Mouse (Mus musculus) fat pad, adult 2 months (tissue): ENCODE data around the gene Eva1b.

Experiments
- DNase-seq: peaks from one replicate; pipeline ENCODE4 v3.0.0-alpha.2; 2011; ENCODE audit warnings: low read depth, low spot score; ENCODE audit errors: extremely low read depth

Eva1b gene

DNA sequence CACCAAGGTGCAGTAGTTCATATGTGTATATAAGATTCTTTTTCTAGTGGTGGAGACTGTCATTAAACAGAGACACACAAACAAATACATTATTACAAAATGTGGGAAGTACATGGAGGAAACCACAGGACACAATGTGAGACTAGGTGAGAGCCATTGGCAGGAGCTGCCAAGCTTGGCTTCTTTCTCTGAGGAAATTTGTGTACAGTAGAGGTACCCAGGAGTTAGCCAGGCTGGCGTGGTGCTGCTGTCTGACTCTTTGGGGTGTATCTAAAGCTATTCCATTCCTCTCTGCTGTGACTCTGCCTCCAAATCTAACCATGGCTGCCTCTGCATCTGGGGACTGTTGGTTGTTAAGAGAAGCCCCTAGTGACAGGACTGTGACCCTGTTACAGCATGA lies 28.5 kb upstream of the Eva1b start:
- no peak for DNase-seq

DNA sequence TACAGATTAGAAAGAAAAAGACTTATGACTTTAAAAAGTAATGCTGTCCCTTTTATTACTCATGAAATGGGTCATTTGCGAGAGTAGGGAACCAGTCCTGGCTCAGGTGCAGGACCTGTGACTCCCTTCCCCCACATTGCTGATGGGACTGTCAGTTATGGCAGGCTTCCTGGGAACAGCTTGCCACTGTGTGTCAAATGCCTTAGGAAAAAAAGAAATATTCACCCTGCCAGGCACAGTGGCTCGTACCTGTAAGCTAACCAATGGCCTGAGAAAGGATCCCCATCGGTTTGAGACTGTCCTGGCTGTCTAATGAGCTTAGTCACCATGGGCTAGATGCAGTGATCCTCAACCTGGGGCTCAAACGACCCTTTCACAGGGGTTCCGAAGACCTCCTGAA lies 27.5 kb upstream of the Eva1b start:
- no peak for DNase-seq

DNA sequence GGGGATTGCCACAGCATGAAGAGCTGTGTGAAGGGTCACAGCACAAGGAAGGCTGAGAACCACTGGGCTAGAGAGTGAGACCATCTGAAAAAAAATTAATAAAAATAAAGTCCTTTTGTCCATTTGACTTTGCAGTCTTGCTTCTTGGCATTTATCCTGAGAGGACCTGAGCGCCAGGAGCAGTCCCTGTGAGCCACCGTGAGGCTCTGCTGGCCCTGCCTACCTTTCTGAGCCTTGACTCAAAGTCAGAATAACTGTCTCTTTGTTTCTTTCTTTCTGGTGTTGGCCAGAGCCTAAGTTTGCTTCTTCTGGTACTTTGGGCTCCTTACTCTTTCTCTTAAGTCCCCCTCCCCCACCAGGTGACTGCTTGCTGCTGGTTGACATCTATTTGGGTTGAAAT lies 27.0 kb upstream of the Eva1b start:
- no peak for DNase-seq

DNA sequence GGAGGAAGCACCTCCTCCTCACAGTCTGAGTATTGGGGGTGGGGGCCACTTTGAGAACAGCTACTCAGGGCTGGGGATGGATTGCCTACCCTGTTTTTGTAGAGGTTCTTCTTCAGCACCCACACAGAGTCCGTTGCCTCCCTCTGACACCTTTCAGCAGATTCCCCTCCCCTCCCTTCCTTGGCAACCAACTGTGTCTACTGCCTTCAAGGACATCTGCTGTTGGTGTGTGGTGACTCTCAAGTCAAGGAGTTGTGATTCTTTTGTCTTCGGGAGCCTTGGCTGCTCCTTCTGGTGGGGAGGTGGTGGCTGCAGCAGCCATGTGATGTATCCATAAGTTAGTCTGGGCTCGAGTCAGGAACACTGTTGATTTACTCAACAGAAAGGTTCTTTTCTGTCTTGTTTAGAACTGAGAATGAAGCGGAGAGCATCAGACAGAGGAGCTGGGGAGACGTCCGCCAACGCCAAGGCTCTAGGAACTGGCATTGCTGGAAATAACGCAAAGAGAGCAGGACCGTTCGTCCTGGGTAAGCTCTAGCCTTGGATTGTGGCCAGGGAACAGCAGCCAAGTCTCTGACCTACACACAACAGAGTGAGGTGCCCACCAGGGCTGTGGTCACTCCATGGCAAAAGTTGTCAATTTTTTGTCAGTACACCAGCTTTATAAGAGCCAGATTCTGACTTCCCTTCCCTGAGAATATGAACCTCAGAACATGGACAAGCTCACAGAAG lies 24.1 kb upstream of the Eva1b start:
- DNase-seq: no peak

DNA sequence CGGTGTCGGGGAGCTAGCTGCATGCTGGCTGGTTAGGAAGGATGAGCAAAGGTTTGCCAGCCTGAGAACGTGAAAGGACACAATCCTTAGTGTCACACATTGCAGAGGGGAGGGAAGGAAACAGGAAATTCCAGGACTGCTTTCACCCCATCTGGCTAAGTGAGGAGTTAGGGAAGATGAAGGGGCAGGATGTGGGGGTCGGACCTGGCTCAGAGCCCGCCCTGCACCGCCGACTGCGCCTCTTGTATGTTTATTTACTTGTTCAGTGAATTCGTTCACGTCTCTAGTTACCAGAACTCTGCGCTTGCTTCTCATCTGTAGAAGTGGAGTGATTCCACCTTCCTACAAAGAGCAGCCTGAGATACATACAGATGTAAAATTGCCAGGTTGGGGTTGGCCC lies 17.0 kb upstream of the Eva1b start:
- DNase-seq: no peak

DNA sequence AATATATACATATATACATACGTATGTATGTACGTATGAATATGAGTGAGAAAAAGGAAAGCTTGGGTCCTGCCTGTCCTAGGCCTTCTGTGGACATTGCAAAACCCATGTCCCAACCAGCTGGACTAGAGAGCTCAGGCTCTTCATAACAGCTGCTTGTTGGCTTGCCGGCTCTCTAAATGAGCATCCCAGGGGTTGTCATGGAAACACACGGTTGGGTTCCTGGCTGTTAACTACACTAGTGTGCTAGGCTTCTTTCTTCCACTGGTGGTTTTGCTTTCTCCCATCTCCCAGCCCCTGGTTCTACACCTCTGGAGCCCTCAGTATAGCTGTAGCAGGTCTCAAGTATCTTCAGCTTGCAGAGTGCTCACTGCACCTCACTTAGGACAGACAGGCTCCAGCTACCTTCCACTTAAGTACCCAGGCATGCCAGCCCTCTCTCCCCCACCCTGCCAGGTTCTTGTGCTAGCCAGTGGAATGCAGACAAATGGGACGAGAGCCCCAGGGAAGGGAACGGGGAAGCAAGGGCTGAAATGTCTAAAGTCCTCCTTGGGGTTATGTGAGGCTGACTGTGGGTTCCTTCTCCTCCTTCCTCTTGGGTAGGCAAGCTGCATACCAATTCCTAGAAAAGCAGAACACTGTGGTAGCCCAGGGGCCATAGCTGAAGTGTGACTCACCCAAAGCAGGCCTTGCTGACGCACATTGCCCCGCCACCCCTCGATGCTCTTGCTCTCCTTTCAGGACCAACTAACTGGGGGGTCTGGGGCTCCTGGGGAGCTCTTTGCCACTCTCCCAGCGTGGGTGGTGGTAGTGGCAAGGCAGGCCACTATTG lies 16.0 kb upstream of the Eva1b start:
- DNase-seq: no peak

DNA sequence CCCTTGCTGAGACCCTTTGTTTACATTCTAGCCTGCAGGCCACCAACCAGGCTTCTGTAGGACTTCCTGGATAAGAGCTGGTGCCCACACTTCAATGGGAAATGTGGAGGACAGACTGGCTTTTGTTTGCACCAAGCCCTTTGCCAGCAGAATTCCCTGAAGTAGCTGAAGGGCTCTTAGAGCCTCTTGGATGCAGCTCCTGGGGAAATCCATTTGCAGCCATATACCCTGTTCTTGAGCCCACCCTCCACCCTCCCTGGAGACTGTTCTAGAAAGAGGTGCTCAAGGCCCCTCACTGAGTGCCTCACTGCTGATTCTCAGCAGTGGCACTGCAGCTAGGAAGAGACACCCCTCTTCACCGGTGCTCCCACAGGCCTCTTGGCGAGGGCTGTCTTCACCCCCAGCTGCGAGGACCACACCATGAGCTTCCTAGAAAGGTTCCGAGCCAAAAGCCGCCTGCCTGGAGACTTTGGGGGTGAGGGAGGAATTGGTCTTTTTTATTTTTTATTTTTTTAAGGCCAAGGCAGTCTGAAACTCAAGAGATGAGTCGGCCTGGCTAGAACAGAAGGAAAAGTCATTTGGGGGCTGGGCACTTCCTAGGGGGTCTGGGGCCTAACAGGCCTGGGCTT lies 14.8 kb upstream of the Eva1b start:
- no peak for DNase-seq

DNA sequence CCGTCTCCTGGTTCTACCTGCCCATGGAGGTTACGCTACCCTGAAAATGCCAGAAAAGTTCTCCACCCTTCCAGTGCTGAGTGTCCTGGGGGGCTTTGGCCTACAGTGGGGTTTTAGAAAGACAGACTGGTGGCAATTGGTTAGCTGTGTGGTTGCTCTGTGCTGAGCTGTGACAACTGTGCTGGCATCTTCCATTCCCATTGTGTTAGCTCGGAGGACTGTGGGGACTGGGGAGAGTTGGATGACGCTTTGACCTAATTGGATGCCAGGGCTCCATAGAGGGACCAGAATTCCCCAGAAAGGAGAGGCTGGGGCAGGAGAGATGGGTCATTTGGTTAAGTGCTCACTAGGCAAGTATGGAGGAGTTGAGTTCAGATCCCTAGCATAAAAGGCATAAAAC lies 13.3 kb upstream of the Eva1b start:
- DNase-seq: no peak

DNA sequence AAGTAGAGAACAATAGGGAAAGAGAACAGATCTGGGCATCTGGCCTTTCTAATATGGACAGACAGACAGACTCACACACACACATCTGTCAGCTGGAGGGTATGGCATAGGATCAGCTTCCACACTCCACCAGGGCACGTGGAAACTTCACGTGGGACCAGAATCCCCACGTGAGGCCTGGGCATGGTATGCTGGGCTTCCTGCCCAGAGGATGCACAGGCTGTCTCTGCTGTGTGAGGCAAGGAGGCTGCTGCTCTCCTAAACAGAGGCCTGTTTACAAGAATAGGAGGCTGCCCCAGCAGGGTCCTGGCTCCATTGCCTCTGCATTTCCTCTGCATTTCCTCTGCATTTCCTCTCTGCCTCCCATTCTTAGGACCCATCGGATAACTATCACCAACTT lies 12.9 kb upstream of the Eva1b start:
- DNase-seq: no peak

DNA sequence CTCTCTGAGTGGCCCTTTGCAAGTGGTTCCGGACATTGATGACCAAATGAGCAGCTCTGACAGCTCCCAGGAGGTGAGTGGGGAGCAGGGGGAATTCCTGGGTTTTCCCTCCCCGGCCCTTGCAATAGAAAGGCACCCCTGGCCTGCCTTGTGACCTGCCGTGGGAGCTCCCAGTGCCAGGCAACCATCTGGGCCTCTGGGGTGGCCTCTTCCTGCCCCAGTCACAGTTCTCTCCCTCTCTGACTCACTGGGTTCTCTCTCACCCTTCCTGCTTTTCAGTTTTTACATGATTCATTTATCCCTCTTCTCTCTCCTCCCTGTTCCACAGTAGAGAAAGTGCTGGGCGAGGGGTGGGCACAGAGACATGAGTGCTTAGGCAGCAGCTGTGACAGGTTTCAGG lies 9.8 kb upstream of the Eva1b start:
- DNase-seq: no peak

DNA sequence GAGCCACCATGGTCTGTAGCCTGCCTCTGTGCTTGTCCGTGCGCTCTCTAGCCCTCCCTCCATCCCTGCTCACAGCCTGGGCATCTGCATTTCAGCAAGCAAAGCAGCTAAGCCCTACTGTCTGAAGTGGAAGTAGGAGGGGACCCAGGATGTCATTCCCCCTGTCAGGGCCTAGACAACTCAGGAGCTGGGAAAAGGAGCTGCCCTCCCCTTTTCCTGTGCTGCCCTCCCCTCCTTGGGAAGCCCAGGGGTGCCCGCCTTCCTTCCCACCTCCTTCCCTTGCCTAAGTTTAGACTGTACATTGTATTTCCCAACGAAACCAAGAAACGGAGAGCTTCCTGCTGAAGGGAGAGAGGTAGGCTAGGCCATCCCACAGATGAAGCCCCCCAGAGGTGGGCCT lies 6.5 kb upstream of the Eva1b start:
- no peak for DNase-seq

DNA sequence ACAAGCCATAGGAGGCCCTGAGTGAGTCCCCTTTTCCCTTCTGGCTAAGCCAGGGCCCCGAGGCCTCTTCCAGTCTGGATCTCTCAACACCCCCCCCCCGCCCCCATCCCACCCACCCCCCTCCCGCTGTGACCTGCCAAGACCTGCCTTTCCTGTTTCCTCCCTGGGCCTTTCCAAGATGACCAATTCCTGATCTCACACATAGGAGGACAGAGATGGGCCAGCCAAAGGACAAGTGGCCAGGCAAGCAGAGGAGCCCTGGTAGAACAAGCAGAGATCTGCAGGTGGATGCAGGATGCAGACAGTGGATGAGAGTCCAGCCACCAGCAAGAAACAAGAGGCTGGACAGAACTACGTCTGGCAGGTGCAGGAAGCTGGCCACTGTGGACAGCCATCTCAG lies 2.1 kb upstream of the Eva1b start:
- DNase-seq: no peak

DNA sequence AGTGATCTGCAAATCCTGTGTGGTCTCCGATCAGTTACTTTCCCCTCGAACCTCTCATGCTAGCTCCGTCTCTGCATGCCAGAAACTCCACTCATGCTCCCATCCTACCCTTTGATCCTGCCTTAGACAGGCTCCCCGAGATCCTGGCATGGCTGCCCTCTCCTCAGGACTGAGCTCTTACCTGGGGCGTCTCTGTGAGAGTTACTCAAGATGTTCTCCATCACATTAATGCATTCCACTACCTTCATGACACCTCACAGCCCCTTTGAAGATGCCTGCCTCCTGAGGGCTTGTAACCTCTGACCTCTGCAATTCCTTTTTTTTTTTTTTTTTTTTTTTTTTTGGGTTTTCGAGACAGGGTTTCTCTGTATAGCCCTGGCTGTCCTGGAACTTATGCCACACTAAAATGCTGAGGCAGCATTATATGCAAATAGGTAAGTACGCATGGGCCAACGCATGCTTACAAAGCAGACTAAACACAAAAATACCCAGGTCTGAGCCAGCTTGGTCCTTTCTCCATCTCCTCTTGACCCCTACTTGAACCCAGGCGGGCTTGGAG lies 491 bp upstream of the Eva1b start:
- no peak for DNase-seq

DNA sequence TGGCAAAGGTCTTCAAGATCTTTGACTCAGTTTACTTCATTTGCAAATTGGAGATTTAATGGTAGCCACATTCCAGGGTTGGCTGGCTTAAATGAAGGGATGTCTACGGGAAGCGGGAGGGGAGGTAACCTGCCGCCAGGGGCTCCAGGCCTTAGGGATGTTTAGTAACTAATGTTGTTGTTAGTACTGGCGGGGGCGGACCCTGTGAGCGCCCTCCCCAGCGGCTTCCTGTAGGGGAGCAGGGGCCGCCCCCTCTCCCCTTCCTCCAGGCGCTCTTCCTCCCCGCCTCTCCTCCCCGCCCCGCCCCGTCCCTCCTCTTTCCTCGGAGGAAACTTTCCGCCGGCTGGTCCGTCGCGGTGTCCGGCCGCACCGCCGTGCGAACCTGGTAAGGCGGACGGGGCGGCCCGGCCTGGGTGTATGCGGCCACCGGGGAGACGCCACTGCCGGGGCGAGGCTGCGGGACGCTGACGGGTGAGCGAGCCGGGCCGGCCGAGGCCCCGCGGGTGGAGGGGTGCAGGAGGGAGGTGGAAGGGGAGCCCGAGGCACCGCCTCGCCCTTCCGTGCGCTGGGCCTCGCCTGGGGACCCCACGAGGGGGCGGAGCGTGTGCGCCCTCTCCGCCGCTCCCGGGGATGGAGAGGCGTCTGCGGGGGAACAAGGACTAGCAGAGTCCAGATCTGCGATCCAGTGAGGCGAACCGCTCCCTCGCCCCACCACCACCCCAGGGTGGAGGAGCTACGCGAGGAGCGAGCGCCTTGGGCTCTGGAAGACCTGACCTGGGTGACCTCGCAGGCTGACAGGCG lies 817 bp downstream of the Eva1b start:
- no peak for DNase-seq

DNA sequence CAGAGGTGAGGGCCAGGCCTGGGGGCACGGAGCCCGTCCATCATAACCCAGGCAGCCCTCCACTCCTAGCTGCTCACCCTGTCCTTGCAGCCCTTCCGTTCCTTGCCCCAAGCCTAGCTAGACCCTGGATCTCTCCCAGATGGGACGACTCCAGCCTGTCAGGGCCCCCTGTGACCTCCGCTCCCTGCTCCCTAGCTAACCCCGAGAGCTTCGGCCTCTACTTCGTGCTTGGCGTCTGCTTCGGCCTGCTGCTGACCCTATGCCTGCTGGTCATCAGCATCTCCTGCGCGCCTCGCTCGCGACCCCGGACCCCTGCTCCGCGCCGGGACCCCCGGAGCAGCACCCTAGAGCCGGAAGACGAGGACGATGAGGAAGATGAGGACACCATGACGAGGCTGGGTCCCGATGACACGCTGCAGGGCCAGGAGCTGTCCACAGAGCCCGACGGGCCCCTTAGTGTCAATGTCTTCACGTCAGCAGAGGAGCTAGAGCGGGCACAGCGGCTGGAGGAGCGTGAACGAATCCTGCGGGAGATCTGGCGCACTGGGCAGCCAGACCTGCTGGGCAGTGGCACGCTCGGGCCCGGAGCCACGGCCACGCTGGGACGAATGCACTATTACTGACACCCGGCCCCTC lies 1.6 kb downstream of the Eva1b start:
- no peak for DNase-seq

DNA sequence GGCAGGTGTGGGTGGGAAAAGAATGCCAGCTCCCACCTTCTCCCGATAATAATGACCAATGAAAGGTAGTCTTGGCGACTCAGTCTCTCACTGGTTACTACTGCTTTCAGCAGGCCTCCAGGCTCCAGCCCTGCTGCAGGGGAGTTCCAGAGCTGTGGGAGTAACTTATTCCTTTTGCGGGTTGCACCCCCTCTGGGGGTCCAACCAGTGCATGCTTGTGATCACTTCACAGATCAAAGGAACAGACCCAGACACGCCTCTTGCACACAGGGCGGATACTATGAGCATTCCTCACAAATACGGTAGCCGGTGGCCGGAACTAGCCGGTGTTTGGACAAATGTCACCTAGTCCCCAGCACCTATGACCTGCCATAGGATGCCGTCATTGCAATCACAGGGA lies 2.3 kb downstream of the Eva1b start:
- DNase-seq: no peak

DNA sequence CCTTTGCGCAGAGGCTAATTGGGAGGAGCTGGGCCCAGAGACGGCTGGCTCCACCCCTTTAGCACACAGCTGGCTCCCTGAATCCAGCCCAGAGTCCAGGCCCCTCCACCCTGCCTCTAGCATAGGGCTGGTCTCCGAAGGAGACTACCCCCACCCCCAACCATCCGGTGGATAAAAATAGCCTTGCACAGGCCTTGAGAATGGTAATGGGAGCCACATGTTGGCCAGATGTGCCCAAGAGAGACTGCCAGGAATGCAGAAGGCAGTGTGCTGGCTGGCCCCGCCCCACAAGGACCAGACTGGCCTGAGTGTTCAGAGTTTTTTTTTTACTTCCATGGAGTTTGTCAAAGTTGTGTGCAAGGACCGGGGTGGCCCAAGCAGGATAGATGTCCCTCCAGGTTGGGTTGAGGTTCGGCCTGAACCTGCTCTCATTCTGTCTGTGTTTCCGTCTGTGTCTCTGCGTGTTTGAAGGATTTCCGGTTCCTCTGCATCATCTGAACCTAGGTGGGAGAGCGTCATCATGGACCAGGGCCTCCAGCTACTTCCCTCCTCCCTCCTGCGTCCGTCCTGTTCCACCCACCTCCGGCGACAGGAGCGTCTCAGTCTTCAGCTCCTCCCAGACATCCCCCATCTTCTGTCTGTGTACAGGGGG lies 2.9 kb downstream of the Eva1b start:
- DNase-seq: no peak

DNA sequence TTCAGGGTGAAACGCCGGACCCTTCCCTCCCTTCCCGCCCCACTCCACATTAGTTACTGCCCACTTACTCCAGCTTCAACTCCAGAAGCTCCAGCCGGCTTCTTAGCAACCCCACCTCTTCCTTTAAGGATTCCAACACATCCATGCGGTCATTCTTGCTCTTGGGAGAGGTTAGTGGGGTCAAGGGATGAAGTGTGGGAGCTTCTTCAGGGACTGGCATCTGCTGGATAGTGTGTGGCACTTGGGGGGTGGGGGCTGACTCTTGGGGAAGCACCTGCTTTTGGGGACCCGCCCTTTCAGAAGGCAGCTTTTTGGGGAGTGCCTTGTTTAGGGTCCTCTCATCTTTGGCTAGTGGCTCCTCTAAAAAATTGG lies 3.4 kb downstream of the Eva1b start:
- no peak for DNase-seq

DNA sequence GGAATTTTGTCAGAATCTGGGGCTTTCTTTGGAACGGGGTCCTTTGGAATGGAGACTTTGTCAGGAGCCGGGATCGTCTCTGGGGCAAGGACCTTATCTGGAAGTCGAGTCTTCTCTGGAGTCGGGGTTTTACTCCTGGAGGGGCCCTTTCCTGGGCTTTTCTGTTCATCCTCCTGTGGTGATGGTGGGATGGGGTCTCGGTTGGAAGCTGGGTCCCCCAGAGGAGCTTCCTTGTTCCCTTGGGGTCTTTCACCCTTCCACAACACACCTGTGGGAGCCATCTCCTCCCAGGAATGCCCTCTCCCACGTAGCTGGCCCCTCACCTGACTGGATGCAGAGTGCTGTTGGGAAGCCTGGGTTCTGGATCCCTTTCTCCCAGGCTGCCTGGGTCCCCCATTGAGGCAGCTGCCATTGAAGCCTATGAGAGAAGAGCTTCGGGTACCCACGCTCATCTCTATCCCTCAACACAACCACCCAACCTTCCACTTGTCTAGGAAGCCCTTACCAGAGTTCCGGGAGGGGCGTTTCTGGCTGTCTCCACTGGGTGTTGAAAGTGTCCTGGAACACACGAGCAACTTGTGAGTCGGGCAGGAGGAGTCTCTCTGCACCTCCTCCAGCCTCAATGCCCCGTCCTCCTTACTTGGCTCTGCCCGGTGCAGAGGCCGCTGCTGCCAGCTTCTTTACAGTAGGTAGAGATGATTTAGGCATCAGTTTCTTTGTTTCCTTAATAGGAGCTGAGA lies 4.3 kb downstream of the Eva1b start:
- DNase-seq: no peak
